Mouse (Mus musculus) kidney, adult 10 weeks (tissue): Measurements from ENCODE around the gene Fam163b. TPM values are rescaled to one million over a fixed set of nuclear protein-coding genes. Genes with fewer than 3 reads are reported as not detected.

Experiments
- polyA plus RNA-seq: library from polyadenylated mRNA; stranded (reverse); fragments of 350-450 nt; fragmentation: Illumina TruSeq; extraction: RNeasy Lipid Tissue Mini Kit (QIAGEN cat#74804); gene quantifications from one replicate; pipeline ENCODE4 v1.2.3, GENCODE M21; 2014; ENCODE audit warnings: low read depth, low replicate concordance

The Fam163b gene
- not detected for polyA plus RNA-seq

GRCm38 (mm10) chr2:27141950-27142693, at the start of gene Fam163b:
Gene Fam163b, minus strand, starts transcription at chr2:27142491.

GRCm38 (mm10) chr2:27164796-27165590, 22.7 kb upstream of the Fam163b start, which contains the start of gene Dbh:
Gene Dbh, plus strand, starts transcription at chr2:27165233.

GRCm38 (mm10) chr2:27079152-27079584, 63.1 kb downstream of the Fam163b start, which contains the start of gene Adamtsl2:
Gene Adamtsl2, plus strand, starts transcription at chr2:27079379.

GRCm38 (mm10) chr2:27071978-27072377, 70.3 kb downstream of the Fam163b start, which contains the start of gene Mymk:
Gene Mymk, minus strand, starts transcription at chr2:27072179.

Other genes starting within 250 kb of the Fam163b start
- gene Surf6, start 239.6 kb downstream of the Fam163b start, polyA plus RNA-seq: 8.7 TPM
- 11.5 TPM for gene Med22, start 231.8 kb downstream of the Fam163b start, polyA plus RNA-seq
- 37.5 TPM for gene Rpl7a, start 231.7 kb downstream of the Fam163b start, polyA plus RNA-seq
- 10.0 TPM for gene Surf2, start 226.1 kb downstream of the Fam163b start, polyA plus RNA-seq
- gene Surf1, start 226.0 kb downstream of the Fam163b start, polyA plus RNA-seq: 45.8 TPM
- gene Surf4, start 208.6 kb downstream of the Fam163b start, polyA plus RNA-seq: 62.1 TPM
- not detected for gene Stkld1, start 208.4 kb downstream of the Fam163b start, polyA plus RNA-seq
- gene Rexo4, start 178.1 kb downstream of the Fam163b start, polyA plus RNA-seq: 32.3 TPM
- gene Adamts13, start 169.1 kb downstream of the Fam163b start, polyA plus RNA-seq: not detected
- 17.4 TPM for gene Cacfd1, start 132.6 kb downstream of the Fam163b start, polyA plus RNA-seq
- not detected for gene Slc2a6, start 114.5 kb downstream of the Fam163b start, polyA plus RNA-seq
- gene Mymk, start 70.3 kb downstream of the Fam163b start, polyA plus RNA-seq: not detected
- gene Adamtsl2, start 63.1 kb downstream of the Fam163b start, polyA plus RNA-seq: 0.44 TPM
- gene Dbh, start 22.7 kb upstream of the Fam163b start, polyA plus RNA-seq: not detected
- gene Sardh, start 105.8 kb upstream of the Fam163b start, polyA plus RNA-seq: 15.7 TPM